Mouse (Mus musculus): ENCODE measurements at regions not wholly inside any gene's neighbourhood (a gene's known extent, or its start where the extent isn't known, plus 50 kb on each side); places are given as distances from the start of the nearest gene placed in this dataset.

DNA sequence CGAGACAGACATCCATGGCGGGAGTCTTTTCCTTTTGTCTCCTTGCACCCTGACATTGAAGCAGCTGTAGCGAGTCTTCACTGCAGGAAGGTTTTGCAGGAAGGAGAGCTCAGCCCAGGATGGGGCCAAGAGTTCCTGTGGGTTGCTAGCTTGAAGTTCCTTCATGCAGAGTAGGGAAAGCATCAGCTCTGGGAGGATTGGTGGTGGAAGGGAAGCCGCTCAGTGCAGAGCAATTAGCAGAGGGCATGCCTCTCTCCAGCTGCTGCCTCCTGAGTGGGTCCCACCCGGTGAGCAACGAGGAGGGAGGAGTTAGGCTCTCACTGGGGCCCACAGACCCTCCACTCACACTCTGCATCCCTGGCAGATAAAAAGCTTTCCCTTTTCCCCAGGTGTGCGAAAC, 298.9 kb downstream of the Slc4a3 start:
- no peak for DNase-seq (ENCODE audit: low spot score)
- H3K27me3 ChIP-seq (ENCODE audit: insufficient read depth, poor library complexity, severe bottlenecking), result no peaks in the 10 kb centered on the region
- H3K4me3 ChIP-seq, result no peak overlapping the region
- 36% methylated on average over 7 of the region's 7 CpGs for WGBS
- no peak overlapping the region for H3K27ac ChIP-seq
- H3K4me1 ChIP-seq, result peaks cover 4% of the 10 kb centered on the region; the same call in 1 of the 2 replicates
- H3K9me3 ChIP-seq, result no peaks in the 10 kb centered on the region
- H3K36me3 ChIP-seq, result no peaks in the 10 kb centered on the region

DNA sequence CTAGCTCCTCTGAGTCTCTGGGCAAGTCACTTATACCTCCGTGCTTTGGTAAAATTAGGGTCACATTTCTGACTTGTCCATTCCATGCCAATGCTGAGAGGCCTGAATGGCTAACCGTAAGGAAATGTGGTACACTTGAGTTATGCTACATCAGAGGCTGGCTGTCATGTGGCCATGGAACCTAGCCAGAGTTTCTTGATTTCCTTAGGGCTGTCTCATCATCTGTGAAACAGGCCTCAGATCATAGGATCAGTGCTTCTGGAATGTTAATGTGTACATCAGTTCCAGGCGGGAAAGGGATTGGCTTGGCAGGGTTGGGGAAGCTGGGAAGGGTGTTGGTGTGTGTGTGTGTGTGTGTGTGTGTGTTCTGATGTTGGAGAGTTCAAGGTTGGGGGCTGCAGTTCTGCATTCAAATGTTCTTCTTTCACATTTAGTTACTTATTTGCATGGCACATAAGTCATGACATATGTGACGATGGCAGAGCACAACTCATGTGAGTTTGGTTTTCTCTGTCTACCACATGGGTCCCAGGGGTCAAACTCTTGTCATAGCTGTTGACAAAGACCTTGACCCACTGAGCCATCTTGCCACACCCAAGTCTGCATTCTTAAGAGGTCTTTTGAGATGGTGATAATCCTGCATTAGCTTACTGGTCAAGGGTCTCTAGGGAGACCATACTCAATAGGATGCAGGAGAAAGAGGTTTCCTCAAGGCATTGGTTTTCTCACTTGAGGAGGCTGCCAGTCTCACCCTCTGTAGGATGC, 299.9 kb downstream of the Slc4a3 start:
- Histone ChIP-seq H3K4me3 (no peak overlapping the region), H3K36me3 (no peaks in the 10 kb centered on the region), H3K9me3 (no peaks in the 10 kb centered on the region), H3K27ac (no peak overlapping the region), H3K27me3 (ENCODE audit: insufficient read depth, poor library complexity, severe bottlenecking) (no peaks in the 10 kb centered on the region), H3K4me1 (peaks cover 4% of the 10 kb centered on the region; the same call in 1 of the 2 replicates)
- WGBS, result 79% methylated on average over 4 of the region's 4 CpGs
- DNase-seq (ENCODE audit: low spot score), result no peak

DNA sequence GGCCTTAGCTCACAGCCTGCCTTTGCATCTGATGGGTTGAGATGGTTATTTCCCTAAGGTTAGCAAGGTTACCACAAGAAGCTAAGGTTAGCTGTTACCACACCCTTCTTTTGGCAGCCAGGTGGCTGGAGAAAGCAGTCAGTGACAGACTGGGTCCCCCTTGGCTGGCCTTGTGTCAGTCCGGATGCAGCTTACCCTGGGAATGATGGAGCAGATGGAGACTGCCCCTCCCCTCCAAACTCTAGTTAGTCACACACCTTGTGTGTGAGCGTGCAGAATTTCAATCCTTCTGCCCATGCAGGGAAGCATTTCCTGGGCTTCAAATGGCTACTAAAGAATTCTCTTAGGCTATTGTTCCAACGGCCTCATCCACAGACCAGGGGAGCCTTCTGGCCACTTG, 301.6 kb downstream of the Slc4a3 start:
- Histone ChIP-seq H3K36me3 (no peaks in the 10 kb centered on the region), H3K4me1 (peaks cover 4% of the 10 kb centered on the region; the same call in 1 of the 2 replicates), H3K27ac (no peak overlapping the region), H3K9me3 (no peaks in the 10 kb centered on the region), H3K4me3 (no peak overlapping the region), H3K27me3 (ENCODE audit: insufficient read depth, poor library complexity, severe bottlenecking) (no peaks in the 10 kb centered on the region)
- DNase-seq (ENCODE audit: low spot score), result no peak
- 58% methylated on average over 3 of the region's 3 CpGs for WGBS

DNA sequence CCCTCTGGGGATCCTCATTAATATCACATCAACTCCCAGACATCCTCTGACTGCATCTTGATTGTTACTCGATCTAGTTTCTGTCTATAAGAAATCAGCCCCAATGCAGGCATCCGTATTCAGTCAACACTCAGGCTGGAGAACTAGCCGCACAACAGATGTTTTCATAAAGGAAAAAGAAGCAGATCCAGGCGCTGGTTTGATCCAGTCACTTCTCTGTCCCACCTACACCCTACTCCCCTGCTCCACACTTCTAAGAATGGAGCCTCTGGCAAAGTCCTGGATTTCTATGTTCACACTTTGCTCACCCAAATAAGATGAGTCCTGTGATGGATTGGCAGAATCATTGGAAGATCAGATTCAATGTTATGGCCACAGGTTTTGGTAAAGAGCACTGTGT, 302.4 kb downstream of the Slc4a3 start:
- Histone ChIP-seq H3K4me1 (peaks cover 4% of the 10 kb centered on the region; the same call in 1 of the 2 replicates), H3K27ac (no peak overlapping the region), H3K9me3 (no peaks in the 10 kb centered on the region), H3K4me3 (no peak overlapping the region), H3K36me3 (no peaks in the 10 kb centered on the region), H3K27me3 (ENCODE audit: insufficient read depth, poor library complexity, severe bottlenecking) (no peaks in the 10 kb centered on the region)
- WGBS, result 85% methylated on average over 4 of the region's 4 CpGs
- no peak for DNase-seq (ENCODE audit: low spot score)

DNA sequence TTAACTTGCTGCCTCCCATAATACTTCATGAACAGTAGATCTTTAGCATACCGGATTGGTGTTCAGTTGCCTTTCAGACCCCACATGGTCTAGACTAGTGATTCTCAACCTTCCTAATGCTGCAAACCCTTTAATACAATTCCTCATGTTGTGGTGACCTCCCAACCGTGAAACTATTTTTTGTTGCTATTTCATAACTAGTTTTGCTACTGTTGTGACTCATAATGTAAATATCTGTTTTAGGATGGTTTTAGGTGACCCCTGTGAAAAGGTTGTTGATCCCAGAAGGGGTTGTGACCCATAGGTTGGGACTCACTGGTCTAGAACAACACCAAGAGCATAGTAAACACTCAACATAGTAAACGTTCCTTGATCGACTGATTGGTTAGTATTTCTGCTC, 304.1 kb downstream of the Slc4a3 start:
- Histone ChIP-seq H3K9me3 (no peaks in the 10 kb centered on the region), H3K36me3 (no peaks in the 10 kb centered on the region), H3K27ac (no peak overlapping the region), H3K27me3 (ENCODE audit: insufficient read depth, poor library complexity, severe bottlenecking) (no peaks in the 10 kb centered on the region), H3K4me3 (no peak overlapping the region), H3K4me1 (0 out of 2 replicates have a peak, but pooled peaks cover under 1% of the 10 kb centered on the region)
- no peak for DNase-seq (ENCODE audit: low spot score)
- WGBS, result 95% methylated on average over 4 of the region's 4 CpGs

DNA sequence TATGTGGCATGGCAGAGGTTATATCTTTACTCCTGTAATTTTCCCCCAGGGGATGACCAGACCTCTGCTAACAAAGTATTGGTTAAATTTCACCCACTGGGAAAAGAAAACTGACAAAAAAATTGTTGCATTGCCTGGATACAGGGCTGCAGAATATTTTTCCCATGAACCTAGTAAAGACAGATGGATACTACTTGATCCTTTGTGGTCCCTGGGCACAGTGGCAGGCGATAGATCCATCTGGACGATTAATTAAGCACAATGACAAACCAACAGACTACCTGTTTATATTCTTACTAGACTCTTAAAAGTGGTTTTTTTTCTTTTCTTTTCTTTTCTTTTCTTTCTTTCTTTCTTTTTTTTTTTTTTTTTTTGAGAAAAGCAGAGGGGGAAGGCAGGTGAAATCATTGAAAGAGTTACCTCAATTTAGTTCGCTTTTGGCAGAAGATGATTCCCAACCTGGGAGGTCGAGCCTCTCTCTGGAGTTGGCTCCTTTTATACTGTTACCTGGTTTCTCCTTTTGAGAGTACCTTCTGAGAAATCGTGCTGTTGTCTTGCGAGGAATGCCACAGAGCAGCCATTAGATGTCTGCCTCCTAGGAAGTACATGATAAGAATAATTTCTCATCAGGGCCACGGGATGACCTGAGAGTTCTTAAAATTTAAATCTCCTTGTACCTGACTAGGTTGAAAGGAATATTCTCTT, 312.6 kb downstream of the Slc4a3 start:
- H3K27ac ChIP-seq, result no peak overlapping the region
- H3K4me3 ChIP-seq, result no peak overlapping the region
- no peak for DNase-seq (ENCODE audit: low spot score)
- no peaks in the 10 kb centered on the region for H3K9me3 ChIP-seq
- H3K36me3 ChIP-seq, result no peaks in the 10 kb centered on the region
- H3K4me1 ChIP-seq, result no peaks in the 10 kb centered on the region
- WGBS, result 82% methylated on average over 7 of the region's 7 CpGs
- H3K27me3 ChIP-seq (ENCODE audit: insufficient read depth, poor library complexity, severe bottlenecking), result no peaks in the 10 kb centered on the region

DNA sequence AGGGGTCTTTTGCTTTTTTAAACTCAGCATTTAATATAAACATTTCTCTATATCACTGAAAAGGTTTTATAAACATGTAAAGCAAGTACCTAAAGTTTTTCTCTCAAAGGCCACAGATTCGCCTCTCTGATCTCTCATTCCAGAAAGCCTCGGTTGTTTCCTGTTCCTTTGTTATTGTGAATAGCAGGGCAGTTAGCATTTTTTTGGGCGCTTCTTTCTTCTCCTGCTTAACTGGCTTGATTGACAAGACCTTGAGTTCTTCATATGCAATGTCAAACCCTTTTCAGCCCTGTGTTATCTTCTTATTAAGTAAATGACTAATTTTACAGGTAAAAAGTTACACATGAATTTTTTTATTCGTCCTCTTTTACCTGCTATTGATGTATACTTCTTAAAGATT, 316.7 kb downstream of the Slc4a3 start:
- H3K9me3 ChIP-seq, result no peaks in the 10 kb centered on the region
- no peaks in the 10 kb centered on the region for H3K4me1 ChIP-seq
- 65% methylated on average over 4 of the region's 4 CpGs for WGBS
- no peak overlapping the region for H3K27ac ChIP-seq
- no peak overlapping the region for H3K4me3 ChIP-seq
- H3K27me3 ChIP-seq (ENCODE audit: insufficient read depth, poor library complexity, severe bottlenecking), result no peaks in the 10 kb centered on the region
- no peak for DNase-seq (ENCODE audit: low spot score)
- H3K36me3 ChIP-seq, result no peaks in the 10 kb centered on the region

DNA sequence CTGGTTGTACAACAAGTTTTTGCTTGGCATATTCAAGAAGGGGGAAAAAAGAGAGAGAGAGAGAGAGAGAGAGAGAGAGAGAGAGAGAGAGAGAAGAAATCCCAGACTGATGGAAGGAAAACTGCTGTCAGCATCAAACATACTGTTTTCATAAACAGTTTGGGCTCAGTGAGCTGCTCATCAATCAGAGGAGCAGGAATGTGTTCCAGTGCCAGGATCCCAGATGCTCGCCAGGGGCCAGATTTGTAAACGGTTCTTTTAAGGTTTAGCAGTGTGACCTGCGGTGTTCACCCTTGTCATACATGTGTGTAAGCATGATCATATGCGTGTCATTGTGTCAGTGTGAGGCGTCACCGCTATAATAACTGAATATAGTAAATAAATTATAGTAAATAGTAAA, 320.5 kb downstream of the Slc4a3 start:
- DNase-seq (ENCODE audit: low spot score), result no peak
- Histone ChIP-seq H3K4me1 (no peaks in the 10 kb centered on the region), H3K27me3 (ENCODE audit: insufficient read depth, poor library complexity, severe bottlenecking) (no peaks in the 10 kb centered on the region), H3K27ac (no peak overlapping the region), H3K4me3 (no peak overlapping the region), H3K36me3 (no peaks in the 10 kb centered on the region), H3K9me3 (no peaks in the 10 kb centered on the region)
- WGBS, result 77% methylated on average over 6 of the region's 6 CpGs

DNA sequence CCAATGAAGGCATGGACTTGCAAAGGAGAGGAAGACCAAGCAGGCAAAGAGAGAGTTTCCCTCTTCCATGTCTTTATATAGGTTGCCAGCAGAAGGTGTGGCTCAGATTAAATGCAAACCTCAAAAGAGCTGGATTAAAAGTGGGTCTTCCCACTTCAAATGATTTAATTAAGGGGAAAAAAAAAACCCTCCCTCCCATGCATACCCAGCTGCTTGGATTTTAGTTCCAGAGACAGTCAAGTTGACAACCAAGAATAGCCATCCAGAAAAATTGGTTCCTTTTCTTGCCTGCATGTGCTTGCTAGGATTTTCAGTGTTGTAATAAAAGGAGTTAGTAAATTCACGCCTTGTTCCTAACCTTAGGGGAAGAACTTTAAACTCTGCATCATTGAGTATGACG, 323.3 kb downstream of the Slc4a3 start:
- DNase-seq (ENCODE audit: low spot score), result no peak
- Histone ChIP-seq H3K4me3 (no peak overlapping the region), H3K27ac (no peak overlapping the region), H3K27me3 (ENCODE audit: insufficient read depth, poor library complexity, severe bottlenecking) (no peaks in the 10 kb centered on the region), H3K36me3 (no peaks in the 10 kb centered on the region), H3K4me1 (no peaks in the 10 kb centered on the region), H3K9me3 (no peaks in the 10 kb centered on the region)
- 76% methylated on average over 2 of the region's 2 CpGs for whole genome bisulfite sequencing

DNA sequence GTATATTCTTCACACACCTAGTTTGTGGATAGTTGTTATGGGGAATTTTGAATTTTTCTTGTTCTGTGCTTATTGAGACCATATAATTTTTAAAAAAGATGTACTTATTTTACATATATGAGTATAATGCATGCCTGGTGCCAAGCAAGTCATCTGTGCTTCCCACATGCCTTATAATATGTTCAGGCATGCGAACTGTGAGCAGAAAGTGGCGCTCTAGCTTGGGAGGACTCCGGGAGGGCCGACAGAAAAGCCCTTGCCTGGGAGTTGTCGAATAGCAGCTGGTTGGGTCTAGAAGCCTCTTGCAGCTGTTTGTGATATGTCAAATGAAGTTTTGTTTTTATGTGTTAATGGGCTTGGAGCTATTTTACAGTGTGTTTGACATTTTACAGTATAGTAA, 323.8 kb downstream of the Slc4a3 start:
- Histone ChIP-seq H3K36me3 (no peaks in the 10 kb centered on the region), H3K4me3 (no peak overlapping the region), H3K4me1 (no peaks in the 10 kb centered on the region), H3K27ac (no peak overlapping the region), H3K9me3 (no peaks in the 10 kb centered on the region), H3K27me3 (ENCODE audit: insufficient read depth, poor library complexity, severe bottlenecking) (no peaks in the 10 kb centered on the region)
- WGBS, result 80% methylated on average over 5 of the region's 5 CpGs
- DNase-seq (ENCODE audit: low spot score), result no peak

DNA sequence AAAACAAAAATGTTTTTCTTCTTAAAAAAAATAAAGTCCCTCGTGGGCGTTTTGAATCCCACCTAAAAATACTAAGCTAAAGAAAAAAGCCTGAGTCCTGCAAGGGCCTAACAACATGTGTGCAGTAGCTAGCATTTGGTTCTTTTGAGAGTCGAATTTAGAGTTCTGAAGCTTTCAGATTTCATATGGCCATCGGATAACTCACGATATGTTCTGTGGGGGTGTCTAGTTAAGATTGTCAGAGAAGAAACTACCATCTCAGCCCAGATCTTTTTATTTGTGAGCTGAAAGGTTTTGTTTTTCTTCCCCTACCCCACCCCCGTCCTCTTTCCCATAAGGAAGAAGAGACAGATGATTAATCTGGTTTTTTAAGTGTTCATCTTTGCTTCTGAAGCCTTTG, 327.8 kb downstream of the Slc4a3 start:
- DNase-seq (ENCODE audit: low spot score), result no peak
- H3K9me3 ChIP-seq, result no peaks in the 10 kb centered on the region
- H3K4me1 ChIP-seq, result no peaks in the 10 kb centered on the region
- no peaks in the 10 kb centered on the region for H3K36me3 ChIP-seq
- no peak overlapping the region for H3K4me3 ChIP-seq
- no peak overlapping the region for H3K27ac ChIP-seq
- no peaks in the 10 kb centered on the region for H3K27me3 ChIP-seq (ENCODE audit: insufficient read depth, poor library complexity, severe bottlenecking)
- WGBS, result 81% methylated on average over 6 of the region's 6 CpGs

DNA sequence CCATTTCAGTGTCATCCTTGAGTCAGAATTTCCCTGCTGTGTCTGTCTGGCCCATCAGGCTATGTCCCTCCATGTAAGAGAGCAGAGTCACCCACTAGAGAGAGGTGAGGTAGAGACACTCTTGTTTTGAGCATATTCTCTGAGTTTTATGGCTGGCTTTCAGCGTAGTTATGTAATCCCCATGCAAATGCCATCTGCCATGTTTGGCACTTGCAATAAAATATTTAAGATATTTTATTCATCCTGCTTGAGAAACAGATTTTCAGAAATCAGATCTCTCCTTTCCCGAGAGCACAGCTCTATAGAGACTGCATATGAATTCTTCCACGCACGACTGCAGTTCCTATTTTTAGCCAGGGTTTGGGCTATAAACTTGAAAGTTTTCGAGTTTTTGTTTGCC, 331.1 kb downstream of the Slc4a3 start:
- no peak for DNase-seq (ENCODE audit: low spot score)
- H3K27me3 ChIP-seq (ENCODE audit: insufficient read depth, poor library complexity, severe bottlenecking), result no peaks in the 10 kb centered on the region
- WGBS, result 81% methylated on average over 5 of the region's 5 CpGs
- H3K9me3 ChIP-seq, result no peaks in the 10 kb centered on the region
- H3K4me1 ChIP-seq, result no peaks in the 10 kb centered on the region
- no peaks in the 10 kb centered on the region for H3K36me3 ChIP-seq
- no peak overlapping the region for H3K27ac ChIP-seq
- no peak overlapping the region for H3K4me3 ChIP-seq

DNA sequence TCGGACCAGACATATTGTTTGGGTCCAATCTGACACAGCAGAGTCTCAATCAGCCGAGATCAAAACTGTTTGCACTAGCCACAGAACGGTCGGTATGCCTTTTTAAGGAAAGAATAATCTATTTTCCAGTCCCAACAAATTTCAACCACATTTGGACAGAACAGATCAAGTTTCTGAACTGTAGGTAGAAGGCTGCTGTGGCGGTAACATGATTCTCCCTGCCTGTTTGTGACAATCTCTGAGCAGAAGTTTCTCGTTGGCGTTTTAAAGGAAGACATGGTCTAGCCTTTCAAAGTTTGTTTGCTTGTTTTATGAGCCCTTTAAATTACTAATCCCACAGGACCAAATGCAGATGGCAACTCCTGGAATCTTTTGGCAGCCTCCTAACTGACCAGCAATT, 339.6 kb downstream of the Slc4a3 start:
- Histone ChIP-seq H3K4me3 (no peak overlapping the region), H3K4me1 (no peaks in the 10 kb centered on the region), H3K36me3 (no peaks in the 10 kb centered on the region), H3K9me3 (no peaks in the 10 kb centered on the region), H3K27ac (no peak overlapping the region), H3K27me3 (ENCODE audit: insufficient read depth, poor library complexity, severe bottlenecking) (peaks cover 7% of the 10 kb centered on the region; the same call in 1 of the 2 replicates)
- 34% methylated on average over 7 of the region's 7 CpGs for WGBS
- no peak for DNase-seq (ENCODE audit: low spot score)
